Mouse (Mus musculus) heart, postnatal 14 days (tissue): ENCODE measurements around the gene Atg4c. TPM values are rescaled to one million over a fixed set of nuclear protein-coding genes. Genes with fewer than 3 reads are reported as not detected.

Experiments
- DNase-seq, 2 experiments: peaks; one replicate each; pipeline ENCODE4 v3.0.0; 2021 to 2022
- intact Hi-C: fragments of 180-260 bp; cut with DNase I; formaldehyde crosslinking; loops from one replicate; pipeline ENCODE4 v1.15.1; 2025
- total RNA-seq, 2 experiments: library from RNA; stranded (reverse); gene quantifications; 2 replicates each; pipeline ENCODE4 v1.2.3; 2021

Atg4c gene
- total RNA-seq, 2 experiments from 2014 or later = 5.2 to 5.9 TPM

- intact Hi-C loops = no loop called here
- no peak for DNase-seq
These were observed 47.9 kb downstream of the Atg4c start for GRCm38 (mm10) chr4:99241674-99242073.

GRCm38 (mm10) chr4:99249358-99249757, 55.6 kb downstream of the Atg4c start:
- intact Hi-C loops = no loop called here
- no peak for DNase-seq

GRCm38 (mm10) chr4:99249826-99250225, 56.1 kb downstream of the Atg4c start:
- no peak for DNase-seq
- intact Hi-C loops = no loop called here

- no peak for DNase-seq
- intact Hi-C loops = no loop called here
These were observed 59.2 kb downstream of the Atg4c start for GRCm38 (mm10) chr4:99252957-99253356.

GRCm38 (mm10) chr4:99263191-99263590, 69.5 kb downstream of the Atg4c start:
- no peak for DNase-seq
- intact Hi-C loops = no loop called here

- intact Hi-C loops = no loop called here
- no peak for DNase-seq
These were observed 69.9 kb downstream of the Atg4c start for GRCm38 (mm10) chr4:99263663-99264062.

- intact Hi-C loops = no loop called here
- DNase-seq = no peak
These were observed 73.2 kb downstream of the Atg4c start for GRCm38 (mm10) chr4:99266843-99267445.

GRCm38 (mm10) chr4:99272860-99273259, 79.1 kb downstream of the Atg4c start:
- intact Hi-C loops = no loop called here
- no peak for DNase-seq

GRCm38 (mm10) chr4:99273466-99273865, 79.7 kb downstream of the Atg4c start:
- DNase-seq = no peak
- intact Hi-C loops = no loop called here

- no peak for DNase-seq
- intact Hi-C loops = no loop called here
These were observed 80.2 kb downstream of the Atg4c start for GRCm38 (mm10) chr4:99273979-99274378.

GRCm38 (mm10) chr4:99278876-99279275, 85.1 kb downstream of the Atg4c start:
- peak; percentile 26 to 27 for DNase-seq
- intact Hi-C loops = no loop called here

- no peak for DNase-seq
- intact Hi-C loops = no loop called here
These were observed 88.0 kb downstream of the Atg4c start for GRCm38 (mm10) chr4:99281711-99282110.

GRCm38 (mm10) chr4:99289286-99289685, 95.6 kb downstream of the Atg4c start:
- intact Hi-C loops = no loop called here
- no peak for DNase-seq

- DNase-seq = peak; percentile 34 to 51
- intact Hi-C loops = loop anchor here (5.0 kb wide), 2 partner anchors 149 to 469 kb away; no protein-coding TSS in a partner anchor
These were observed 104.9 kb downstream of the Atg4c start for GRCm38 (mm10) chr4:99298676-99299075.

- intact Hi-C loops = no loop called here
- DNase-seq = no peak
These were observed 111.1 kb downstream of the Atg4c start for GRCm38 (mm10) chr4:99304793-99305192.

Other genes with a start within 250 kb of the Atg4c start
- 1 to 10 TPM; 2.3 to 3.1 TPM for gene Angptl3, start 163.0 kb upstream of the Atg4c start, total RNA-seq
- gene Dock7, start 73.0 kb upstream of the Atg4c start, total RNA-seq = 10 to 100 TPM; 14.9 to 17.6 TPM
- under 1 TPM in 1 of 2 experiments, not detected in 1; 0.26 TPM for gene Gm12689, start 102.0 kb downstream of the Atg4c start, total RNA-seq